Mouse (Mus musculus) liver, adult 2 months (tissue): ENCODE results near the gene Fuk. TPM values are rescaled to one million over a fixed set of nuclear protein-coding genes. Genes with fewer than 3 reads are reported as not detected.

ENCODE experiments used
- DNase-seq: peaks from one replicate; pipeline ENCODE4 v3.0.0-alpha.2; 2011; ENCODE audit warnings: low read depth, low spot score; ENCODE audit errors: extremely low read depth
- H3K27ac ChIP-seq: fragments of 200-500 bp; replicated peaks from 2 replicates; pipeline ENCODE4 v1.5.1; 2012; ENCODE audit warnings: low read depth, mild to moderate bottlenecking, control low read depth, inconsistent platforms, low read length; ENCODE audit not compliant: insufficient read depth
- H3K27me3 ChIP-seq: fragments of 200-500 bp; 2 replicates; pipeline ENCODE4 v1.6.1; 2012; ENCODE audit warnings: mild to moderate bottlenecking, moderate library complexity, low read length, inconsistent platforms; ENCODE audit not compliant: control insufficient read depth, insufficient read depth
- H3K36me3 ChIP-seq: fragments of 200-500 bp; 2 replicates; pipeline ENCODE4 v1.6.1; 2012; ENCODE audit warnings: low read length, inconsistent platforms; ENCODE audit not compliant: control insufficient read depth, insufficient read depth
- H3K4me1 ChIP-seq: fragments of 200-500 bp; 2 replicates; pipeline ENCODE4 v1.6.1; 2011; ENCODE audit warnings: low read length; ENCODE audit not compliant: control insufficient read depth, insufficient read depth
- H3K4me3 ChIP-seq: fragments of 200-500 bp; 2 replicates; pipeline ENCODE4 v1.5.1; 2011; ENCODE audit warnings: low read depth, mild to moderate bottlenecking, control low read depth, low read length, moderate library complexity; ENCODE audit not compliant: insufficient read depth
- H3K79me2 ChIP-seq: fragments of 200-500 bp; 2 replicates; pipeline ENCODE4 v1.6.1; 2012; ENCODE audit warnings: inconsistent platforms, mild to moderate bottlenecking, low read length, moderate library complexity; ENCODE audit not compliant: control insufficient read depth, insufficient read depth
- H3K9ac ChIP-seq: fragments of 200-500 bp; 2 replicates; pipeline ENCODE4 v1.6.1; 2012; ENCODE audit warnings: low read depth, mild to moderate bottlenecking, control low read depth, inconsistent platforms, low read length
- CTCF ChIP-seq: fragments of 200-500 bp; IDR thresholded peaks from 2 replicates; pipeline ENCODE4 v1.5.1; 2011; ENCODE audit warnings: low read depth, low read length, control low read depth
- POLR2A ChIP-seq: fragments of 200-500 bp; IDR thresholded peaks from 2 replicates; pipeline ENCODE4 v1.6.1; 2011; ENCODE audit warnings: low read length, control low read depth; ENCODE audit not compliant: insufficient read depth; ENCODE audit errors: extremely low read depth
- WGBS: fragments of 180-500 bp; shearing (Covaris S2); methylation state at CpG from one replicate; pipeline ENCODE4 v1.1.7; 2018; 5-methylcytosine and 5-hydroxymethylcytosine counted together
- polyA plus RNA-seq: library from polyadenylated mRNA; depleted of rRNA; stranded (reverse); fragments of >200 nt; gene quantifications from 2 replicates; pipeline ENCODE4 v1.2.3, GENCODE M21; 2012
- total RNA-seq: library from RNA; depleted of rRNA; stranded (reverse); fragments of >200 nt; gene quantifications from 2 replicates; pipeline ENCODE4 v1.2.3, GENCODE M21; 2014

Fuk gene
- total and polyA plus RNA-seq, 2 experiments, result 6.3 to 11.2 TPM

DNA sequence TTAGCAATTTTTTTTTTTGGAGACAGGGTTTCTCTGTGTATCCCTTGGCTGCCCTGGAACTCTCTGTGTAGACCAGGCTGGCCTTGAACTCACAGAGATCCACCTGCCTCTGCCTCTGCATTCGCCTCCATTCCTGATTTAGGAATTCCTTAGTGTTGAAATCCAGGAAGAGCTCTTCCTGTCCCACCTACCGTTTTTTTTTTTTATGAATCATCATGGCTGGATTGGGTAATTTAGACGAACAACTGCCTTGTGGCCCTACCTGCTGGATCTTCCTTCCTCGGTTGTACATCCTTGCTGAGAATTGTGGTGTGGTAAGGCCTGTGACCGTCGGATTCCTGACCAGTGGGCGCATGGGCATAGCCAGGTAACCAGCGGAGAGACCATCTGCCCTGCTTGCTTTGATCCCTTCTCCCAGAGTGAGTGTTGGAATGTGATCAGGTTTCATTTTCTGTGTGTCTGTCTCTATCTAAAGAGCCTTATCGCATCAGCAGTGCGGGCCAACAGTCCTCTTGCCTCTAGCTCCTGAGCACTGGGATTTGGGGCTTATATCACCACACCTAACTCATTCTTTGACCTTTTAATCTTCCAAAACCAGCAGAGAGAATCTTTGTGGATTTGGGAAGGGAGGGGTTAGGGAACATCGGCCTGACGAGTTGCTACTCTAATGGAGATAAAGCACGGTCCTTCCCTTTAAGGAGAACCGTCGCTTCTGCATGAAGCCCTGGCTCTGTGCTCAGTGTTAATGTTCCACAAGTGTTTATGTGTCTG is 38.6 kb upstream of the Fuk start:
- H3K27ac ChIP-seq, result no peak overlapping the region; the same call in 1 of the 2 replicates
- H3K36me3 ChIP-seq, result no peaks in the 10 kb centered on the region
- 0 out of 2 replicates have a peak, but pooled peaks cover 2% of the 10 kb centered on the region for H3K4me1 ChIP-seq

DNA sequence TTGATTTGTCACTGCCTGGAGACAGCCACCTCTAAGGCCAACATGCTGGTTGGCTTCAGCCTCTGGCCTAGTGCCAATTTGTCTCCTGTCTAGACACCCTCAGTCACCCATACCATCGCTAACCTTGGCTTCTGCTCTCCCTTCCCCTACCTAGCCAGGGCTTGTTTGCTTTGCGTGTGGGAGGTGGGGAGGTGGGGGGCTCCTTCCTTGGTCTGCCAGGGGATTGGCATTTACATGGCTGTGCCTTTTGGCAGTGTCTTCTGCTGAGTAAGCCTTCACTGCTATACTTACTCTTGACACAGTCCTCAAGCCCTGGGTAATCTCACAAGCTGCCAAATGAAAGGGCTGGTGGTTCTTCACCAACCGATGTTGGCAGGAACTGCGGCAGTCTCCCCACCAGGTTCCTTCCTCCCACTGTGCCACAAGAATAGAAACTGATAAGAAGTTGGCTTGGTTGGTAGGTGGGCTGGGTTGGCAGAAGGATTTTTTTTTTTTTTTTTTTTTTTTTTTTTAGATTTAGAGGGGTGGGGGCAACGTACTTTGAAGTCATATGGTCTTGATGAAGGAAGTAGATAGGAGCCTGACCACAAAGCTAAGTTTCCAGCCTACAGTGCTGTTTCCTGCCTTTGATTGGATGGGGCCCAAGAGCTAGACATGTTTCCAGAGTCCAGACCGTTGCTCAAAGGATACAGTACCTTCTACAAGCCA is 36.7 kb upstream of the Fuk start:
- H3K27ac ChIP-seq, result 0 out of 2 replicates have a peak overlapping the region, but pooled peaks have one; percentile 21
- no peak overlapping the region for H3K4me3 ChIP-seq
- H3K4me1 ChIP-seq, result 0 out of 2 replicates have a peak, but pooled peaks cover 2% of the 10 kb centered on the region
- H3K9ac ChIP-seq, result no peak overlapping the region
- TF ChIP-seq POLR2A (no peak), CTCF (no peak)
- H3K79me2 ChIP-seq, result no peaks in the 10 kb centered on the region
- whole genome bisulfite sequencing, result 34% methylated on average over 6 of the region's 6 CpGs
- H3K27me3 ChIP-seq, result no peaks in the 10 kb centered on the region
- no peak for DNase-seq
- no peaks in the 10 kb centered on the region for H3K36me3 ChIP-seq

More for the DNA sequence above, 38.6 kb upstream of the Fuk start:
- no peaks in the 10 kb centered on the region for H3K27me3 ChIP-seq
- WGBS, result 85% methylated on average over 15 of the region's 15 CpGs
- TF ChIP-seq CTCF (no peak), POLR2A (no peak)
- H3K79me2 ChIP-seq, result no peaks in the 10 kb centered on the region
- H3K9ac ChIP-seq, result no peak overlapping the region
- no peak for DNase-seq
- H3K4me3 ChIP-seq, result no peak overlapping the region

DNA sequence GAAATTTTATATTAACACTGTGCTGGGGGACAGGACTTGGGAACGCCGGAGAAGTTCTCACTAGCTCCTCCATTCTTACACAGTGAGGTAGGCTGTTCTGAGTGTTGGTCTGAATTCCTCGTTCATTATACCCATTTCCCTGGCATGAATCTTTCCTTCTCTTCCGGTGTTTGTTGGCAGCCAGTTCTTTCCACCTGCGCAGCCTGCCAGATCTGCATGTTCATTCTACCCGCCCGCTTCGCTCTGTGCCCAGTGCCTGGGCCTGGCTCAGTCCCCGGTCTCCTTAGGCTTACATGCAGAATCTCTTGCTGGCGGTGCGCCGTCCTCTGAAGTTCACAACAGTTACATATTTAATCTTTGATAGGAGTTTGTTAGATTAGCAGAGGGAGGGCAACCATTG is 33.9 kb upstream of the Fuk start:
- H3K4me1 ChIP-seq, result 0 out of 2 replicates have a peak, but pooled peaks cover 2% of the 10 kb centered on the region
- H3K4me3 ChIP-seq, result no peak overlapping the region
- no peak for DNase-seq
- no peaks in the 10 kb centered on the region for H3K27me3 ChIP-seq
- H3K9ac ChIP-seq, result no peak overlapping the region
- no peak for TF ChIP-seq CTCF
- TF ChIP-seq POLR2A, result no peak
- no peaks in the 10 kb centered on the region for H3K36me3 ChIP-seq
- no peak overlapping the region for H3K27ac ChIP-seq
- no peaks in the 10 kb centered on the region for H3K79me2 ChIP-seq
- WGBS, result 86% methylated on average over 12 of the region's 12 CpGs

DNA sequence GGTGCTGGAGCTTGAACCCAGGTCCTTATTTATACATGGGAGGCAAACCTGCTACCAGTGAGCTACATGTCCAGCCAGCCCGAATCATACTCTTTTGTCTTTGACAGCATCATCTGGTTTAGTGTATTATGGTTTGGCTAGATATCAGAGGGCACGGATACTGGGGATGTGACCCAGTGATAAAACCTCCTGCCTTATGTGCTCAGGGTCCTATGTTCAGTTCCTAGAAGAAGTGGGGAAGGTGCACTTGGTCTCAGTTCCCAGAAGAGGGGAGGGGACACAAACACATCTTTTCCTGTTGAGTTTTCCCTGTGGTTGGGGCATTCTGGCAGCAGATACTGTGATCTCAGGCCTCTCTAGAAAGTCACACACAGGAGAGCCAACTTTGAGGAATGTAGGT is 31.0 kb upstream of the Fuk start:
- Histone ChIP-seq H3K4me1 (no peaks in the 10 kb centered on the region), H3K27ac (no peak overlapping the region), H3K9ac (no peak overlapping the region), H3K4me3 (no peak overlapping the region), H3K36me3 (no peaks in the 10 kb centered on the region), H3K79me2 (no peaks in the 10 kb centered on the region), H3K27me3 (no peaks in the 10 kb centered on the region)
- TF ChIP-seq CTCF (no peak), POLR2A (no peak)
- WGBS, result 82% methylated on average over 2 of the region's 2 CpGs
- DNase-seq, result no peak

DNA sequence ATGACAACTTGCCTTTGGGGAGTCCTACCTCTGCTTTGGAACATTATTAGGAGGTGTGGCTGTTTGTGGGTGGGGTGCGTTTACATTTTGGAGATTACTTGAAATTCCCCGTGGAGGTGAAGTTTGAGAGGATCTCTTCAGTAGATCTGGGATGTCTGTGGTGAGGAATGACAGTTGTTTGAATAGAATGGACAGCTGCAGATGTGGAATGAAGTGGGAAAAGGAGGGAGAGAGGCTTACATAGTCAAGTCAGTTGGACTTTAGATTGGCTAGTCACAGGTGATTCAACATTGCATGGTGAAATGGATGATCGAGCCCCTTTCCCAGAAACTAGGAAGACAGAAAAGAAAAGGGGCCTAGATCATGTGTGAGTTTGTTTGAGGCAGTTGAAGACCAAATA is 30.2 kb upstream of the Fuk start:
- H3K27me3 ChIP-seq, result no peaks in the 10 kb centered on the region
- no peaks in the 10 kb centered on the region for H3K4me1 ChIP-seq
- H3K36me3 ChIP-seq, result no peaks in the 10 kb centered on the region
- no peak overlapping the region for H3K9ac ChIP-seq
- TF ChIP-seq CTCF (no peak), POLR2A (no peak)
- no peak overlapping the region for H3K27ac ChIP-seq
- 57% methylated on average over 3 of the region's 3 CpGs for WGBS
- no peaks in the 10 kb centered on the region for H3K79me2 ChIP-seq
- no peak overlapping the region for H3K4me3 ChIP-seq
- no peak for DNase-seq
